Mouse (Mus musculus) lung, embryonic 15.5 days (tissue): ENCODE results near the gene Ptbp3. TPM values are rescaled to one million over a fixed set of nuclear protein-coding genes. Genes with fewer than 3 reads are reported as not detected.

ENCODE experiments used
- ATAC-seq: fragments of 200-750 bp; cut with Nextera tagmentation; 2 replicates; pipeline ENCODE4 v1.8.0; 2017; ENCODE audit warnings: moderate number of reproducible peaks, borderline replicate concordance; ENCODE audit not compliant: low FRiP score, low TSS enrichment; ENCODE audit errors: extremely low read depth
- H3K27ac ChIP-seq: fragments of 300-500 bp; sonication (generic); 2 replicates; pipeline ENCODE4 v1.5.1; 2015; ENCODE audit warnings: moderate library complexity, mild to moderate bottlenecking, inconsistent platforms
- H3K27me3 ChIP-seq: fragments of 300-500 bp; sonication (generic); 2 replicates; pipeline ENCODE4 v1.6.1; 2015; ENCODE audit warnings: inconsistent platforms
- H3K36me3 ChIP-seq: fragments of 300-500 bp; sonication (generic); 2 replicates; pipeline ENCODE4 v1.6.1; 2015; ENCODE audit warnings: inconsistent platforms
- H3K4me1 ChIP-seq: fragments of 300-500 bp; sonication (generic); 2 replicates; pipeline ENCODE4 v1.6.1; 2015; ENCODE audit warnings: inconsistent platforms
- H3K4me2 ChIP-seq: fragments of 300-500 bp; sonication (generic); 2 replicates; pipeline ENCODE4 v1.6.1; 2015; ENCODE audit warnings: inconsistent platforms, mild to moderate bottlenecking, moderate library complexity
- H3K4me3 ChIP-seq: fragments of 300-500 bp; sonication (generic); 2 replicates; pipeline ENCODE4 v1.5.1; 2015; ENCODE audit warnings: mild to moderate bottlenecking, inconsistent platforms
- H3K9ac ChIP-seq: fragments of 300-500 bp; sonication (generic); 2 replicates; pipeline ENCODE4 v1.6.1; 2015; ENCODE audit warnings: inconsistent platforms
- H3K9me3 ChIP-seq: fragments of 300-500 bp; sonication (generic); 2 replicates; pipeline ENCODE4 v1.6.1; 2016; ENCODE audit warnings: inconsistent platforms
- WGBS: fragments of 180-500 bp; shearing (Covaris S2); methylation state at CpG from one replicate; pipeline ENCODE4 v1.1.7; 2015; 5-methylcytosine and 5-hydroxymethylcytosine counted together
- polyA plus RNA-seq: library from polyadenylated mRNA; unstranded; fragments of >200 nt; fragmentation: Nextera tagmentation; extraction: Ambion mirVana; gene quantifications from 2 replicates; pipeline ENCODE4 v1.2.1, GENCODE M21; 2015

Gene Ptbp3
- polyA plus RNA-seq, 1 experiment from 2014 or later = 54.2 TPM

GRCm38 (mm10) chr4:59531172-59531571 is 18.0 kb downstream of the Ptbp3 start:
- Histone ChIP-seq H3K27ac (no peak overlapping the region), H3K9ac (no peak overlapping the region), H3K27me3 (no peaks in the 10 kb centered on the region), H3K4me2 (no peak overlapping the region), H3K36me3 (no peaks in the 10 kb centered on the region), H3K4me3 (no peak overlapping the region), H3K4me1 (0 out of 2 replicates have a peak, but pooled peaks cover 8% of the 10 kb centered on the region), H3K9me3 (no peaks in the 10 kb centered on the region)
- ATAC-seq = no peak
- WGBS = 73% methylated on average over 1 of the region's 1 CpGs

- Histone ChIP-seq H3K27ac (no peak overlapping the region), H3K4me2 (no peak overlapping the region), H3K4me1 (0 out of 2 replicates have a peak, but pooled peaks cover 8% of the 10 kb centered on the region), H3K4me3 (no peak overlapping the region), H3K27me3 (no peaks in the 10 kb centered on the region), H3K9ac (no peak overlapping the region), H3K36me3 (peaks cover 5% of the 10 kb centered on the region; the same call in 1 of the 2 replicates), H3K9me3 (no peaks in the 10 kb centered on the region)
- WGBS = 82% methylated on average over 3 of the region's 3 CpGs
- ATAC-seq = no peak
Measured at GRCm38 (mm10) chr4:59527470-59527869, 21.7 kb downstream of the Ptbp3 start.

GRCm38 (mm10) chr4:59526728-59527127 is 22.4 kb downstream of the Ptbp3 start:
- no peak overlapping the region for H3K9ac ChIP-seq
- WGBS = 62% methylated on average over 2 of the region's 2 CpGs
- H3K4me1 ChIP-seq = 0 out of 2 replicates have a peak, but pooled peaks cover 8% of the 10 kb centered on the region
- H3K27me3 ChIP-seq = no peaks in the 10 kb centered on the region
- no peak for ATAC-seq
- H3K27ac ChIP-seq = no peak overlapping the region
- no peak overlapping the region for H3K4me2 ChIP-seq
- H3K9me3 ChIP-seq = no peaks in the 10 kb centered on the region
- peaks cover 5% of the 10 kb centered on the region; the same call in 1 of the 2 replicates for H3K36me3 ChIP-seq
- no peak overlapping the region for H3K4me3 ChIP-seq

- Histone ChIP-seq H3K4me2 (no peak overlapping the region), H3K36me3 (peaks cover 9% of the 10 kb centered on the region; the same call in 1 of the 2 replicates), H3K27me3 (no peaks in the 10 kb centered on the region), H3K9ac (no peak overlapping the region), H3K9me3 (no peaks in the 10 kb centered on the region), H3K4me1 (0 out of 2 replicates have a peak, but pooled peaks cover 8% of the 10 kb centered on the region), H3K27ac (no peak overlapping the region), H3K4me3 (no peak overlapping the region)
- no peak for ATAC-seq
- WGBS = 64% methylated on average over 3 of the region's 3 CpGs
Measured at GRCm38 (mm10) chr4:59524875-59525274, 24.3 kb downstream of the Ptbp3 start.

- Histone ChIP-seq H3K27ac (no peak overlapping the region), H3K27me3 (no peaks in the 10 kb centered on the region), H3K4me3 (no peak overlapping the region), H3K4me1 (no peaks in the 10 kb centered on the region), H3K9ac (no peak overlapping the region), H3K9me3 (no peaks in the 10 kb centered on the region), H3K36me3 (peaks cover 33% of the 10 kb centered on the region), H3K4me2 (no peak overlapping the region)
- ATAC-seq = no peak
Measured at GRCm38 (mm10) chr4:59510321-59510720, 38.8 kb downstream of the Ptbp3 start.

- no peak for ATAC-seq
- WGBS = 85% methylated on average over 2 of the region's 2 CpGs
- Histone ChIP-seq H3K9me3 (no peaks in the 10 kb centered on the region), H3K4me1 (no peaks in the 10 kb centered on the region), H3K4me3 (no peak overlapping the region), H3K9ac (no peak overlapping the region), H3K27ac (no peak overlapping the region), H3K27me3 (no peaks in the 10 kb centered on the region), H3K4me2 (no peak overlapping the region), H3K36me3 (peaks cover 33% of the 10 kb centered on the region)
Measured at GRCm38 (mm10) chr4:59509558-59509957, 39.6 kb downstream of the Ptbp3 start.

GRCm38 (mm10) chr4:59507766-59508165 is 41.4 kb downstream of the Ptbp3 start:
- Histone ChIP-seq H3K9me3 (no peaks in the 10 kb centered on the region), H3K4me2 (no peak overlapping the region), H3K36me3 (peaks cover 34% of the 10 kb centered on the region), H3K9ac (no peak overlapping the region), H3K4me3 (no peak overlapping the region), H3K4me1 (no peaks in the 10 kb centered on the region), H3K27ac (no peak overlapping the region), H3K27me3 (no peaks in the 10 kb centered on the region)
- WGBS = 73% methylated on average over 2 of the region's 2 CpGs
- no peak for ATAC-seq

- H3K4me3 ChIP-seq = no peak overlapping the region
Measured at GRCm38 (mm10) chr4:59506704-59507103, 42.5 kb downstream of the Ptbp3 start.

GRCm38 (mm10) chr4:59505481-59505880 is 43.7 kb downstream of the Ptbp3 start:
- H3K9ac ChIP-seq = no peak overlapping the region

More at GRCm38 (mm10) chr4:59506704-59507103, 42.5 kb downstream of the Ptbp3 start:
- H3K4me1 ChIP-seq = no peaks in the 10 kb centered on the region
- H3K27me3 ChIP-seq = no peaks in the 10 kb centered on the region
- ATAC-seq = no peak
- no peak overlapping the region for H3K27ac ChIP-seq
- peaks cover 33% of the 10 kb centered on the region for H3K36me3 ChIP-seq
- WGBS = 98% methylated on average over 3 of the region's 3 CpGs
- no peaks in the 10 kb centered on the region for H3K9me3 ChIP-seq
- no peak overlapping the region for H3K9ac ChIP-seq
- no peak overlapping the region for H3K4me2 ChIP-seq

GRCm38 (mm10) chr4:59491097-59491496 is 58.1 kb downstream of the Ptbp3 start:
- Histone ChIP-seq H3K27ac (no peak overlapping the region), H3K27me3 (no peaks in the 10 kb centered on the region), H3K4me1 (peaks cover 4% of the 10 kb centered on the region), H3K4me2 (no peak overlapping the region), H3K4me3 (no peak overlapping the region), H3K9ac (no peak overlapping the region), H3K9me3 (no peaks in the 10 kb centered on the region), H3K36me3 (peaks cover 24% of the 10 kb centered on the region)
- WGBS = 73% methylated on average over 2 of the region's 2 CpGs
- no peak for ATAC-seq

More at GRCm38 (mm10) chr4:59505481-59505880, 43.7 kb downstream of the Ptbp3 start:
- no peaks in the 10 kb centered on the region for H3K4me1 ChIP-seq
- H3K36me3 ChIP-seq = peaks cover 33% of the 10 kb centered on the region
- no peak for ATAC-seq
- WGBS = 63% methylated on average over 3 of the region's 3 CpGs
- H3K4me2 ChIP-seq = no peak overlapping the region
- H3K27me3 ChIP-seq = no peaks in the 10 kb centered on the region
- no peaks in the 10 kb centered on the region for H3K9me3 ChIP-seq
- H3K27ac ChIP-seq = no peak overlapping the region
- no peak overlapping the region for H3K4me3 ChIP-seq

GRCm38 (mm10) chr4:59471306-59471705 is 77.9 kb downstream of the Ptbp3 start:
- no peaks in the 10 kb centered on the region for H3K36me3 ChIP-seq
- no peak overlapping the region for H3K27ac ChIP-seq
- H3K9me3 ChIP-seq = no peaks in the 10 kb centered on the region
- H3K9ac ChIP-seq = no peak overlapping the region
- peaks cover 5% of the 10 kb centered on the region; the same call in 1 of the 2 replicates for H3K4me1 ChIP-seq
- ATAC-seq = no peak
- H3K4me3 ChIP-seq = no peak overlapping the region
- H3K27me3 ChIP-seq = no peaks in the 10 kb centered on the region
- no peak overlapping the region for H3K4me2 ChIP-seq

- H3K9me3 ChIP-seq = no peaks in the 10 kb centered on the region
- 78% methylated on average over 2 of the region's 2 CpGs for WGBS
Measured at GRCm38 (mm10) chr4:59465449-59465848, 83.7 kb downstream of the Ptbp3 start.

GRCm38 (mm10) chr4:59464661-59465060 is 84.5 kb downstream of the Ptbp3 start:
- Histone ChIP-seq H3K36me3 (no peaks in the 10 kb centered on the region), H3K4me1 (peaks cover 30% of the 10 kb centered on the region), H3K9me3 (no peaks in the 10 kb centered on the region), H3K9ac (no peak overlapping the region), H3K4me2 (no peak overlapping the region), H3K27me3 (no peaks in the 10 kb centered on the region), H3K4me3 (no peak overlapping the region), H3K27ac (no peak overlapping the region)
- ATAC-seq = no peak
- WGBS = 73% methylated on average over 6 of the region's 6 CpGs

More at GRCm38 (mm10) chr4:59465449-59465848, 83.7 kb downstream of the Ptbp3 start:
- Histone ChIP-seq H3K9ac (no peak overlapping the region), H3K4me1 (peaks cover 22% of the 10 kb centered on the region), H3K27ac (no peak overlapping the region), H3K36me3 (no peaks in the 10 kb centered on the region), H3K4me3 (no peak overlapping the region), H3K4me2 (no peak overlapping the region), H3K27me3 (no peaks in the 10 kb centered on the region)
- no peak for ATAC-seq
